Mouse (Mus musculus): Measurements from ENCODE around the gene Krt77. TPM values are rescaled to one million over a fixed set of nuclear protein-coding genes. Genes with fewer than 3 reads are reported as not detected.

The Krt77 gene
- polyA plus RNA-seq (2011; ENCODE audit: insufficient read depth, insufficient read length, low read depth, missing spikeins), result not detected in 2 replicates

DNA sequence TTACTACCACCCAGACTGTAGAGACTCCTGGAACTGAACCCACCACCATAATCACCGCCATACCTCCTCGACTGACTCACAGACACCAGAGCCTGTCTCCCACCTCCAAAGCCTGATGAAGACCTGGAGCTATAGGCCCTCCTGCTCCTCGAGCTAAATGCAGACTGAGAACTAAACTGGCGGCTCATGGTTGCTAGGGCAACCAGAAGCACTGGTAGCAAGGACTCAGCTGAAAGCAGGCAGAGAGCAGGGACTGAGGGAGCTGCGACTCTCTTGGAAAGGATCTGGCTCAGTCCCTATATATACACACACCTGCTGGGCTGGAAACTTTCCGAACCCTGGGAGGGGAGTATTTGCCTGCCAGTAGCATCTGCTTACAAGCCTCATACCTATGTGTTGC, at the start of gene Krt77:
Gene Krt77, minus strand, starts transcription at position 275 of the 400 bp plus-strand sequence.
- no peaks in the 10 kb centered on the region for H3K9me3 ChIP-seq (replicated peaks; ENCODE audit: control insufficient read depth, insufficient read depth, low read length, poor library complexity, severe bottlenecking)
- no peaks in the 10 kb centered on the region for H3K27me3 ChIP-seq (ENCODE audit: control insufficient read depth, insufficient read depth, low read length, poor library complexity, severe bottlenecking)
- no peak within 1 kb of the TSS for H3K9ac ChIP-seq (ENCODE audit: low read depth, poor library complexity, severe bottlenecking)
- H3K4me3 ChIP-seq (ENCODE audit: low read depth, low read length), result no peak within 1 kb of the TSS
- no peaks in the 10 kb centered on the region for H3K4me1 ChIP-seq (ENCODE audit: control insufficient read depth, insufficient read depth, low read length)
- H3K27ac ChIP-seq (ENCODE audit: insufficient read depth, low read length), result no peak within 1 kb of the TSS
- TF ChIP-seq EP300 (IDR thresholded peaks at IDR 0.05; ENCODE audit: insufficient read depth, low read depth, low read length) (no peak), POLR2A (IDR thresholded peaks at IDR 0.05; ENCODE audit: insufficient read depth, low read length) (no peak), CTCF (IDR thresholded peaks at IDR 0.05; ENCODE audit: low read depth, low read length) (no peak)
- H3K36me3 ChIP-seq (ENCODE audit: control insufficient read depth, insufficient read depth, low read length, poor library complexity, severe bottlenecking), result no peaks in the 10 kb centered on the region

GRCm38 (mm10) chr15:101916072-101916471, 46.6 kb upstream of the Krt77 start:
- Histone ChIP-seq H3K4me1 (ENCODE audit: control insufficient read depth, insufficient read depth, low read length) (no peaks in the 10 kb centered on the region), H3K9ac (ENCODE audit: low read depth, poor library complexity, severe bottlenecking) (no peak overlapping the region), H3K9me3 (replicated peaks; ENCODE audit: control insufficient read depth, insufficient read depth, low read length, poor library complexity, severe bottlenecking) (no peaks in the 10 kb centered on the region), H3K36me3 (ENCODE audit: control insufficient read depth, insufficient read depth, low read length, poor library complexity, severe bottlenecking) (no peaks in the 10 kb centered on the region), H3K27me3 (ENCODE audit: control insufficient read depth, insufficient read depth, low read length, poor library complexity, severe bottlenecking) (no peaks in the 10 kb centered on the region), H3K4me3 (ENCODE audit: low read depth, low read length) (no peak overlapping the region), H3K27ac (ENCODE audit: insufficient read depth, low read length) (no peak overlapping the region)
- TF ChIP-seq CTCF (IDR thresholded peaks at IDR 0.05; ENCODE audit: low read depth, low read length) (no peak), EP300 (IDR thresholded peaks at IDR 0.05; ENCODE audit: insufficient read depth, low read depth, low read length) (no peak), POLR2A (IDR thresholded peaks at IDR 0.05; ENCODE audit: insufficient read depth, low read length) (no peak)

DNA sequence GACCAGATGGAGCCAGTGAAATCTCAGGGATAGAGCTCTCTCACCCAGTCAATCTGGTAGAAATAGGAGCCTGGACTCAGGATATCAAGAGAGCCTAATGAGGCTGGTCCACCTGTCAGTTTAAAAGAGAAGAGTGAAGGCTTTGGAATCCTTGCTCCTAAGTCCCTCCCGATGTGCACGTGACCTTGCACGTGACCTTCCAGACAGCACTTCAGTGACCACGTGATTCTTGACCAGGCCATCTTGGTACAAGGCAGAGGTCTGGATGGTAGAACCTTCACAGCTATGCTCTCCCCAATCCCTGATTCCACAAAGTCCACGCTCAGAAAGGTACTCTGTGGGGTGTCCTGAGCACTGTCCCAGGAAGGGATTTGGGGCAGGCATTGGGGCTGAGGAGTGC, 35.3 kb upstream of the Krt77 start:
- H3K9ac ChIP-seq (ENCODE audit: low read depth, poor library complexity, severe bottlenecking), result no peak overlapping the region
- H3K27me3 ChIP-seq (ENCODE audit: control insufficient read depth, insufficient read depth, low read length, poor library complexity, severe bottlenecking), result no peaks in the 10 kb centered on the region
- no peaks in the 10 kb centered on the region for H3K9me3 ChIP-seq (replicated peaks; ENCODE audit: control insufficient read depth, insufficient read depth, low read length, poor library complexity, severe bottlenecking)
- no peaks in the 10 kb centered on the region for H3K4me1 ChIP-seq (ENCODE audit: control insufficient read depth, insufficient read depth, low read length)
- H3K36me3 ChIP-seq (ENCODE audit: control insufficient read depth, insufficient read depth, low read length, poor library complexity, severe bottlenecking), result no peaks in the 10 kb centered on the region
- H3K27ac ChIP-seq (ENCODE audit: insufficient read depth, low read length), result no peak overlapping the region
- no peak for TF ChIP-seq CTCF (IDR thresholded peaks at IDR 0.05; ENCODE audit: low read depth, low read length)
- TF ChIP-seq EP300 (IDR thresholded peaks at IDR 0.05; ENCODE audit: insufficient read depth, low read depth, low read length), result no peak
- TF ChIP-seq POLR2A (IDR thresholded peaks at IDR 0.05; ENCODE audit: insufficient read depth, low read length), result no peak
- no peak overlapping the region for H3K4me3 ChIP-seq (ENCODE audit: low read depth, low read length)

DNA sequence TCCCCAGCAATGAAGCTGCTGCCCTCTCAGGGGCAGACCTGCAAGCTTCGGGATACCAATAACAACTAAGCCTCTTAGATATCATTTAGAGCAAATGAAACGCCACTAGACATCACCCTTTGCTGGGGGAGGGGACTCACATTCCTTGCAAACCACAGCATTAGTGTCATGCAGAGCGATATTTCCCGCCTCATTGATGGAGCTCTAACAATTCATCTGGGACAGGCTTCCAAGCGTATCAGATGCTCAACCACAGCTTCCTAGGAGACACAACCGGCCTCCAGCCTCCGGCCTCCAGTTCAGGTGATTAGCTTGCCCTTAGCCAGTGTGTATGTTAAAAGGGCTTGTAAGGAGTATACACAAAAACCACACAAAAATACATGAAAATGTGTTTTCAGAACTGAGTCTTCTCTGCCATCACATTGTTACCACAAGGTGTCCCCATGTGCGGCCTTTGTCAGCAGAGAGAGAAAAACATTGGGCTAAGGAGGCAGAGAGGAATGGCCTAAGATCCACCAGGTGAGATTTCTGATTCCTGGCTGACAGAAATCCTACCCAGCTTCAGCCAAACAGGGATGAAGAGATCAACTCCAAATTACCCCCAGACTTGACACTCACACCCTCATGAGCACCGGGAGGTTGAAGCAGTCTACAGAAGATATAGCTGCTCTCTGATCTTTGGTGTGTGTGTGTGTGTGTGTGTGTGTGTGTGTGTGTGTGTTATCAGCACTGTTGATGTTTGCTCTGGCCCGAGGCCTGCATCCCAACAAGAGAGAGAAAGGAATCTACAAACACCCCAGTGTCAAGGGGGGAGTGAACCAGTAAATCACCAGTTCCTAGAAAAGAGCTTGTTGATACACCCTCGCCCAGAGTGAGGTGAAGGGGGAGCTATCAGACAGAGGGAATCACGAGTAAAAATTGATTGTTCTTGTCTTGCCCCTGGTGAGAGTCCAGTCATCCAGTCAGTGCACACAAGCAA, 33.0 kb upstream of the Krt77 start:
- Histone ChIP-seq H3K4me1 (ENCODE audit: control insufficient read depth, insufficient read depth, low read length) (no peaks in the 10 kb centered on the region), H3K27ac (ENCODE audit: insufficient read depth, low read length) (no peak overlapping the region), H3K4me3 (ENCODE audit: low read depth, low read length) (no peak overlapping the region), H3K36me3 (ENCODE audit: control insufficient read depth, insufficient read depth, low read length, poor library complexity, severe bottlenecking) (no peaks in the 10 kb centered on the region), H3K9me3 (replicated peaks; ENCODE audit: control insufficient read depth, insufficient read depth, low read length, poor library complexity, severe bottlenecking) (no peaks in the 10 kb centered on the region), H3K27me3 (ENCODE audit: control insufficient read depth, insufficient read depth, low read length, poor library complexity, severe bottlenecking) (no peaks in the 10 kb centered on the region), H3K9ac (ENCODE audit: low read depth, poor library complexity, severe bottlenecking) (no peak overlapping the region)
- TF ChIP-seq CTCF (IDR thresholded peaks at IDR 0.05; ENCODE audit: low read depth, low read length), result no peak
- no peak for TF ChIP-seq EP300 (IDR thresholded peaks at IDR 0.05; ENCODE audit: insufficient read depth, low read depth, low read length)

DNA sequence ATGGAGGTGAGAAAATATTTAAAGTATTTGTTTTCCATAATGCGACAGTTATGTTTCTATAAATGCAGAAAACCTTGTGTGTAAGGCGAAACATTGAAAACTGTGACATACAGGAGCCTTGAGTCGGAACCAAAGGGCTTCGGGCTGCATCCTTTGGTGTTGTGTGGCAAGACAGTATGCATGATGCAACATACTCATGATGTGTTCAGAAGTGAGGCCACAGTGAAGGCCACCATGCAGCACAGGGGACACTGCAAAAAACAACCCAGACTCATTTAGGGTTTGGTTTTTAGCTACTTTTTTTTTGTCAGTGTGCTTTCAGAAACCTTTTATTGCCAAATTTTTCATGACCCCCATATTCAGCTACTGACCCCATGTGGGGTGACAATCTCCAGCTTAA, 25.7 kb upstream of the Krt77 start:
- H3K9ac ChIP-seq (ENCODE audit: low read depth, poor library complexity, severe bottlenecking), result no peak overlapping the region
- no peaks in the 10 kb centered on the region for H3K4me1 ChIP-seq (ENCODE audit: control insufficient read depth, insufficient read depth, low read length)
- H3K4me3 ChIP-seq (ENCODE audit: low read depth, low read length), result no peak overlapping the region
- no peaks in the 10 kb centered on the region for H3K36me3 ChIP-seq (ENCODE audit: control insufficient read depth, insufficient read depth, low read length, poor library complexity, severe bottlenecking)
- no peak overlapping the region for H3K27ac ChIP-seq (ENCODE audit: insufficient read depth, low read length)
- H3K9me3 ChIP-seq (replicated peaks; ENCODE audit: control insufficient read depth, insufficient read depth, low read length, poor library complexity, severe bottlenecking), result no peaks in the 10 kb centered on the region
- no peaks in the 10 kb centered on the region for H3K27me3 ChIP-seq (ENCODE audit: control insufficient read depth, insufficient read depth, low read length, poor library complexity, severe bottlenecking)
- TF ChIP-seq POLR2A (IDR thresholded peaks at IDR 0.05; ENCODE audit: insufficient read depth, low read length), result no peak
- no peak for TF ChIP-seq CTCF (IDR thresholded peaks at IDR 0.05; ENCODE audit: low read depth, low read length)
- no peak for TF ChIP-seq EP300 (IDR thresholded peaks at IDR 0.05; ENCODE audit: insufficient read depth, low read depth, low read length)

DNA sequence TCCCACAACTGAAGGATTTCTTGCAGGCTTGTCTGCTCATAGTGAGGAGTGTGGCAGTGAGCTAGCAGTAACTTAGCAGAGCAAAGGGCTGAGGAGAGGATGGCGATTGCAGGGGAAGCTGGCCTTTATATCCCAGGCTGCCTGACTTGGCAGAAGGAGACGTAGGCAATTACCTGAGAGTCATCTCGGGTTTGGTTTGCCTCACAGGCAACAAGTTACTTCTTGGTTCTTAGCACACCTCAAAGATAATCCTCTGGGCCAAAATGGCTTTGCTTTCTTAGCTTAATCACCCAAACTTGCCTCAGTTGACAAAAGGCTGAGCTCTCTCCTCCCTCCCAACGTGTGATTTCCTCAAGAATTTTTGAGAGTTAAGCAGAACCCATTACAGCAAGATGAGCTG, 23.3 kb upstream of the Krt77 start, which contains the start of gene Krt76:
Gene Krt76, minus strand, starts transcription at position 101 of the 400 bp plus-strand sequence.
- TF ChIP-seq POLR2A (IDR thresholded peaks at IDR 0.05; ENCODE audit: insufficient read depth, low read length), result no peak
- no peak for TF ChIP-seq CTCF (IDR thresholded peaks at IDR 0.05; ENCODE audit: low read depth, low read length)
- no peak for TF ChIP-seq EP300 (IDR thresholded peaks at IDR 0.05; ENCODE audit: insufficient read depth, low read depth, low read length)
- Histone ChIP-seq H3K4me3 (ENCODE audit: low read depth, low read length) (no peak within 1 kb of the TSS), H3K36me3 (ENCODE audit: control insufficient read depth, insufficient read depth, low read length, poor library complexity, severe bottlenecking) (no peaks in the 10 kb centered on the region), H3K4me1 (ENCODE audit: control insufficient read depth, insufficient read depth, low read length) (no peaks in the 10 kb centered on the region), H3K27me3 (ENCODE audit: control insufficient read depth, insufficient read depth, low read length, poor library complexity, severe bottlenecking) (no peaks in the 10 kb centered on the region), H3K9me3 (replicated peaks; ENCODE audit: control insufficient read depth, insufficient read depth, low read length, poor library complexity, severe bottlenecking) (no peaks in the 10 kb centered on the region), H3K27ac (ENCODE audit: insufficient read depth, low read length) (no peak within 1 kb of the TSS), H3K9ac (ENCODE audit: low read depth, poor library complexity, severe bottlenecking) (no peak within 1 kb of the TSS)

Measured in ES-Bruce4 (cell line).